In the genomic region with DNA sequence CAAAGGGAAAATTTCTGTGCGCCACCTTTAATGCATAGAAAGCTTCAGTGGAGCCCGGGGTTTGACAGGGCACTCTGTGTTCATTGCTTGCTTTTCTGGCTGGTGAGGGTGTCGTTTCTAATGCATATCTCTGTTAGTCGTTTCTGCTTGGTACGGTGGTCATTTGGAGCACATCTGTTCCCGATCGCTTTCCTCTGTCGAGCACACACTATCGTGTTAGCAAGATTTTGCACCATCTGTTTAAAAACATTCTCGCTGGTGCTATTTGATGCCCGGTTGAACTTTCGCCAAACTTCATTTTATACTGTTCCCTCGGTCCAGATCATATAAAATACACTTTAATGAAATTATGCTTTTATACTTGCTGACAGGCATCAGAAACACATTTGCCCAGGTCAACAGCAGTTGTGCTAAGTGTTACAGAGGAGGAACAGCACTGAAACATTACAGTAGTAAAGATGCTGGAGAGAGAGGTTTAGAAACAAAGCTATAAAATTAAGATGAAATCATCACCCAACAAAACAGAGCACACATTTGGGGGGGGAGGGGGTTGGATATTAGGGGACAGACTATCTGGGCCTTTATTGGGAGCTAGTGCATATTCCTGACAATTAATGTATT, we compare ENCODE assay signal across 26 mouse cellular contexts. TPM values are rescaled to one million over a fixed set of nuclear protein-coding genes. Genes with fewer than 3 reads are reported as not detected.
DNase-seq lines count a peak whose midpoint lies in the region; ATAC-seq and TF ChIP-seq lines count a peak whose summit lies in the region.
"Had no signal": no experiment of that assay in that cellular context is flagged by ENCODE, and none has a peak within 500 bp of the region (broad histone marks: within the 10 kb centered on the region; RNA-seq: fewer than 3 reads in every experiment).

No protein-coding gene starts in this region.

- whole genome bisulfite sequencing in midbrain, embryonic 11.5 days, result 78% methylated on average over 13 of the region's 13 CpGs
- WGBS in midbrain, embryonic 16.5 days, result 63% methylated on average over 13 of the region's 13 CpGs
- WGBS in hindbrain, postnatal 0 days, result 48% methylated on average over 13 of the region's 13 CpGs
- WGBS in neural tube, embryonic 14.5 days, result 54% methylated on average over 13 of the region's 13 CpGs

- H3K4me3 ChIP-seq in midbrain, embryonic 11.5 days (ENCODE audit: low read depth, low read length), result no peak overlapping the region
- no peak overlapping the region for H3K4me3 ChIP-seq in midbrain, embryonic 16.5 days (ENCODE audit: low read depth, low read length)
- H3K4me3 ChIP-seq in hindbrain, postnatal 0 days (ENCODE audit: low read length), result no peak overlapping the region
- no peak overlapping the region for H3K4me3 ChIP-seq in neural tube, embryonic 14.5 days (ENCODE audit: low read depth, low read length)
- H3K4me3 ChIP-seq: heart, adult 2 months had no signal

- H3K4me2 ChIP-seq in midbrain, embryonic 11.5 days, result no peak overlapping the region
- H3K4me2 ChIP-seq in midbrain, embryonic 16.5 days (ENCODE audit: low read length), result no peak overlapping the region
- peak overlapping the region; percentile 41 for H3K4me2 ChIP-seq in hindbrain, postnatal 0 days (ENCODE audit: low read depth, low read length)
- peak overlapping the region; percentile 16; the same call in 1 of the 2 replicates for H3K4me2 ChIP-seq in neural tube, embryonic 14.5 days (ENCODE audit: low read depth, low read length)

- no peak for TF ChIP-seq CTCF in hindbrain, postnatal 0 days (IDR thresholded peaks at IDR 0.05; ENCODE audit: low read depth)

- H3K27me3 ChIP-seq in midbrain, embryonic 11.5 days (ENCODE audit: control insufficient read depth, insufficient read depth, low read length), result peaks cover 12% of the 10 kb centered on the region
- peaks cover 27% of the 10 kb centered on the region for H3K27me3 ChIP-seq in midbrain, embryonic 16.5 days (ENCODE audit: control insufficient read depth, insufficient read depth, low read depth, low read length)
- H3K27me3 ChIP-seq in hindbrain, postnatal 0 days (ENCODE audit: insufficient read depth, low read length), result peaks cover 16% of the 10 kb centered on the region
- peaks cover 12% of the 10 kb centered on the region for H3K27me3 ChIP-seq in neural tube, embryonic 14.5 days (ENCODE audit: control insufficient read depth, insufficient read depth, low read length)

- DNase-seq in embryo, embryonic 11 days, result peak; percentile 37
- no peak for DNase-seq in embryo, embryonic 9.5 days (ENCODE audit: extremely low spot score)
- peak; percentile 60 for DNase-seq in midbrain, embryonic 11.5 days (ENCODE audit: low spot score, missing footprints)
- no peak for DNase-seq in hindbrain, postnatal 0 days (ENCODE audit: low spot score)
- no peak for DNase-seq in adrenal gland, postnatal 25 days
- DNase-seq in lung, postnatal 4 days, result no peak
- DNase-seq: adrenal gland, postnatal 14 days; cerebellum, adult 11-12 months; cerebellum, postnatal 25 days; gastrocnemius, postnatal 14 days; heart, adult 2 months; heart, postnatal 4 days; liver, postnatal 0 days; lung, postnatal 36 days; retina, postnatal 1 day; right cerebral cortex, postnatal 4 days had no signal

- no peaks in the 10 kb centered on the region for H3K4me1 ChIP-seq in midbrain, embryonic 11.5 days (ENCODE audit: control insufficient read depth, insufficient read depth, low read length)
- H3K4me1 ChIP-seq in midbrain, embryonic 16.5 days (ENCODE audit: control insufficient read depth, insufficient read depth, low read length), result no peaks in the 10 kb centered on the region
- no peaks in the 10 kb centered on the region; the same call in 1 of the 2 replicates for H3K4me1 ChIP-seq in hindbrain, postnatal 0 days (ENCODE audit: insufficient read depth, low read length)
- H3K4me1 ChIP-seq in neural tube, embryonic 14.5 days (ENCODE audit: control insufficient read depth, insufficient read depth, low read length), result no peaks in the 10 kb centered on the region

- no peaks in the 10 kb centered on the region for H3K9me3 ChIP-seq in midbrain, embryonic 11.5 days (ENCODE audit: control insufficient read depth, low read length)
- no peaks in the 10 kb centered on the region for H3K9me3 ChIP-seq in midbrain, embryonic 16.5 days (replicated peaks; ENCODE audit: control insufficient read depth, low read length, poor library complexity, severe bottlenecking)
- H3K9me3 ChIP-seq in hindbrain, postnatal 0 days (ENCODE audit: low read length), result no peaks in the 10 kb centered on the region
- H3K9me3 ChIP-seq in neural tube, embryonic 14.5 days (ENCODE audit: control insufficient read depth, low read length), result no peaks in the 10 kb centered on the region

- H3K9ac ChIP-seq in midbrain, embryonic 11.5 days (ENCODE audit: low read length), result no peak overlapping the region
- no peak overlapping the region for H3K9ac ChIP-seq in midbrain, embryonic 16.5 days (ENCODE audit: low read depth, low read length)
- H3K9ac ChIP-seq in hindbrain, postnatal 0 days (replicated peaks; ENCODE audit: low read length), result no peak overlapping the region
- no peak overlapping the region for H3K9ac ChIP-seq in neural tube, embryonic 14.5 days (replicated peaks; ENCODE audit: low read depth, low read length)
- H3K9ac ChIP-seq: liver, postnatal 0 days had no signal

- ATAC-seq in midbrain, embryonic 11.5 days (ENCODE audit: low FRiP score), result no peak
- no peak for ATAC-seq in midbrain, embryonic 16.5 days
- ATAC-seq in hindbrain, postnatal 0 days, result no peak
- ATAC-seq in neural tube, embryonic 14.5 days (ENCODE audit: low read depth), result peak; percentile 41; the same call in 1 of the 2 replicates
- ATAC-seq: CD4-positive, CD25-positive, alpha-beta regulatory T cell, adult 4 months; intestine, postnatal 0 days; liver, postnatal 0 days had no signal

- no peaks in the 10 kb centered on the region for H3K36me3 ChIP-seq in midbrain, embryonic 11.5 days (ENCODE audit: control insufficient read depth, insufficient read depth, low read length)
- H3K36me3 ChIP-seq in midbrain, embryonic 16.5 days (ENCODE audit: control insufficient read depth, insufficient read depth, low read length), result no peaks in the 10 kb centered on the region
- no peaks in the 10 kb centered on the region for H3K36me3 ChIP-seq in hindbrain, postnatal 0 days (ENCODE audit: insufficient read depth, low read length)
- H3K36me3 ChIP-seq in neural tube, embryonic 14.5 days (ENCODE audit: control insufficient read depth, insufficient read depth, low read length), result no peaks in the 10 kb centered on the region

- H3K27ac ChIP-seq in midbrain, embryonic 11.5 days (ENCODE audit: low read depth, low read length), result no peak overlapping the region
- no peak overlapping the region for H3K27ac ChIP-seq in midbrain, embryonic 16.5 days (ENCODE audit: low read length)
- no peak overlapping the region for H3K27ac ChIP-seq in hindbrain, postnatal 0 days
- H3K27ac ChIP-seq in neural tube, embryonic 14.5 days (ENCODE audit: low read depth, low read length), result no peak overlapping the region
- H3K27ac ChIP-seq: heart, adult 2 months had no signal

RNA-seq across cellular contexts. Expression of a gene that starts 9.9 kb away (rescaled TPM):
- polyA plus RNA-seq in midbrain, embryonic 11.5 days (2014; fragmentation: Nextera tagmentation; extraction: Ambion mirVana), result 0.27 TPM in 1 of 2 replicates, not detected in the other
- polyA plus RNA-seq in midbrain, embryonic 16.5 days (2015; fragmentation: Nextera tagmentation; extraction: Ambion mirVana), result 2.9 and 4.3 TPM in 2 replicates
- total RNA-seq in hindbrain, postnatal 0 days (2014; rRNA removed), result not detected in 2 replicates
- polyA plus RNA-seq in hindbrain, postnatal 0 days (2015; fragmentation: Nextera tagmentation; extraction: Ambion mirVana), result 0.20 and 0.21 TPM in 2 replicates
- not detected in 2 replicates for polyA plus RNA-seq in neural tube, embryonic 14.5 days (2014; fragmentation: Nextera tagmentation; extraction: Ambion mirVana)
- 0.71 TPM in 1 of 2 replicates, not detected in the other for total RNA-seq in adrenal gland, postnatal 25 days (2021)
- total RNA-seq: ES-E14; heart, adult 2 months; heart, postnatal 4 days; layer of hippocampus, postnatal 14 days; liver, adult 2 months; neutrophil, adult 5-6 weeks had no signal
- polyA plus RNA-seq: CD4-positive, CD25-positive, alpha-beta regulatory T cell, adult 4 months; intestine, postnatal 0 days; large intestine, adult 2 months; liver, adult 2 months; liver, postnatal 0 days; stomach, embryonic 16.5 days had no signal

Comparison
In these comparisons a context has a peak if more than half of its experiments do, and no peak if none do; other contexts are left out.
1. DNase-seq: peak in embryo, embryonic 11 days (single experiment) and midbrain, embryonic 11.5 days (single experiment); none in embryo, embryonic 9.5 days (single experiment), hindbrain, postnatal 0 days (single experiment), adrenal gland, postnatal 25 days (single experiment) and lung, postnatal 4 days (0 of 2).
2. H3K4me2 ChIP-seq: peak in hindbrain, postnatal 0 days (single experiment) and neural tube, embryonic 14.5 days (single experiment); none in midbrain, embryonic 11.5 days (single experiment) and midbrain, embryonic 16.5 days (single experiment).